Mouse (Mus musculus) cerebellum, adult 2 months (tissue): ENCODE measurements around the gene Cracr2a.

Experiments
- CTCF ChIP-seq: fragments of 200-500 bp; IDR thresholded peaks from 2 replicates; pipeline ENCODE4 v1.5.1; 2011; ENCODE audit warnings: low read depth, mild to moderate bottlenecking, control low read depth, low read length, moderate library complexity, borderline replicate concordance; ENCODE audit not compliant: insufficient read depth
- POLR2A ChIP-seq: fragments of 200-500 bp; IDR thresholded peaks from 2 replicates; pipeline ENCODE4 v1.6.1; 2011; ENCODE audit warnings: low read length, control low read depth, borderline replicate concordance; ENCODE audit not compliant: insufficient read depth

DNA sequence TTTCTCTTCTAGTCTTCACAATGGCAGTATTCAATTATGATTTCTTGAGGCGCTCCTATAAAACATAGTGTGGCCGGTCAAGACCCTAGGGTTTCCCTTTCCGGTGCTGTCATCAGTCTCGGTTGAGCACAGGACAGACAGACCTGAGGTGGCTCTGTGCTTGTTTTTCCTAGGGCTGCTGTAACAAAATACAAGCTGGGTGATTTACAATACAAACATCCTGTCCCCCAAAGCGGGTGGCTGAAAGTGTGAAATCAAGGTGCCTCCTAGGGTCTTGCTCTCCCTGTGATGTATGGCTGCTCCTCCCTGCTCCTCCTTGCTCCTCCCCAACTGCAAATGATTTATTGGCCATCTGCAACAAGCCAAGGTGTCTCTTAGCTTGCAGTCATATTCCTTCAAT is 17.7 kb downstream of the Cracr2a start:
- no peak for TF ChIP-seq CTCF
- no peak for TF ChIP-seq POLR2A
